Mouse (Mus musculus) adipocyte (in vitro differentiated cells): ENCODE results near the gene Npff.

Source experiments
- DNase-seq: peaks from one replicate; pipeline ENCODE4 v3.0.0-alpha.2; 2016; ENCODE audit warnings: low spot score

Npff gene

GRCm38 (mm10) chr15:102503924-102504782 is 20.6 kb downstream of the Npff start:
- no peak for DNase-seq

- no peak for DNase-seq
Observed at GRCm38 (mm10) chr15:102503447-102503846, 21.3 kb downstream of the Npff start, which contains the start of gene Gm10337. Gm10337 (plus strand) TSS chr15:102503722.

- no peak for DNase-seq
Observed at GRCm38 (mm10) chr15:102502254-102502840, 22.4 kb downstream of the Npff start.

GRCm38 (mm10) chr15:102501084-102501814 is 23.5 kb downstream of the Npff start:
- no peak for DNase-seq

- no peak for DNase-seq
Observed at GRCm38 (mm10) chr15:102500479-102500878, 24.3 kb downstream of the Npff start.

GRCm38 (mm10) chr15:102499851-102500250 is 24.9 kb downstream of the Npff start:
- no peak for DNase-seq

GRCm38 (mm10) chr15:102499370-102499769 is 25.4 kb downstream of the Npff start:
- DNase-seq = no peak

- no peak for DNase-seq
Observed at GRCm38 (mm10) chr15:102498322-102498721, 26.4 kb downstream of the Npff start.

- DNase-seq = no peak
Observed at GRCm38 (mm10) chr15:102487664-102488063, 37.1 kb downstream of the Npff start.

- DNase-seq = no peak
Observed at GRCm38 (mm10) chr15:102485853-102486252, 38.9 kb downstream of the Npff start.

- DNase-seq = no peak
Observed at GRCm38 (mm10) chr15:102483136-102483535, 41.6 kb downstream of the Npff start.

GRCm38 (mm10) chr15:102474520-102474919 is 50.2 kb downstream of the Npff start:
- no peak for DNase-seq
